Mouse (Mus musculus) adrenal gland, postnatal 36 days (tissue): ENCODE results near the gene Lce1c. TPM values are rescaled to one million over a fixed set of nuclear protein-coding genes. Genes with fewer than 3 reads are reported as not detected.

Source experiments
- DNase-seq, 2 experiments: peaks; one replicate each; pipeline ENCODE4 v3.0.0; 2021; ENCODE audit warnings: mixed read lengths in 1 of 2
- long read RNA-seq, 2 experiments: library from polyadenylated mRNA; stranded (forward); transcript quantifications; one replicate each; pipeline ENCODE4 v2.0.0; 2021; ENCODE audit warnings: borderline sequencing depth in 2 of 2
- total RNA-seq, 2 experiments: library from RNA; stranded (reverse); gene quantifications; 2 replicates each; pipeline ENCODE4 v1.2.3; 2021

The Lce1c gene
- total RNA-seq: not detected
- long read RNA-seq, experiment 1: 0 reads
- long read RNA-seq, experiment 2: 0 reads

GRCm38 (mm10) chr3:92678947-92679346 lies at the start of gene Lce1c:
TSS of gene Lce1c (plus strand) at chr3:92679247.
- DNase-seq: no peak

GRCm38 (mm10) chr3:92637745-92638652 lies 41.0 kb upstream of the Lce1c start:
- DNase-seq: no peak

DNA sequence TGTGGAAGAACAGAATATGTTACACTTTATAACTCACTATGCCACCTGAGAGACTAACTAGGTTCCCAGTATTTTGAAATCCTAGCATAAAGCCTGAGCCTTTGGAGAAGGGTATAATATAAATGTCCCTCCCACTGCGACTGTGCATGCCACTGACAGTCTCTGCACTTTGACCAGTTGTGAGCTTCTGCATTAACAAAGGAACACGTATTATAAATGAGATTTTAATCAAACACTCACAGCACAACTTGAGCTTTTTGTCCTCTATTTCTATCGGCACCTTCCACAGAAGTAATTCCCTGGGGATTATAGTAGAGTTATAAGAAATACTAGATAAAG lies 40.4 kb upstream of the Lce1c start:
- no peak for DNase-seq

- no peak for DNase-seq
These were observed 39.2 kb upstream of the Lce1c start for GRCm38 (mm10) chr3:92639854-92640253.

DNA sequence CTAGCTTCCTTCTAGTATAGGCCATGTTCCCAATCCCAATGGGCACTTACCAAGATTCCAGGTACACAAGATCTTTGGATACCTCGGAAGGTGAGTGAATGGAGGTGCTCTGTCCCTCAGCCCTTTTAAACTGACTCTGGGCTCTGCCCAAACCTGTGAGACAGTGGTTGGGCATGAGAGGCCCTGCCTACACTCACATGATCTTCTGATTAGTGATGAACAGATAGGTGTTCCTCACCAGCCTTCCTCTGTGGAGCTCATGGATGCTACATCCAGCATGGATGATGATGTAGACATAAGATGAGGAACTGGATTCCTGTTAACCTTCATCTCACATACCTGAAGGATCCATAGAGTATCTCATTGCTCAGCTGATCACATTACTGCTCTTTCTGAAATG lies 30.8 kb upstream of the Lce1c start, which contains the start of gene Lce1a1:
TSS of gene Lce1a1 (minus strand) at position 101 of the 400 bp plus-strand sequence.
- DNase-seq: no peak

GRCm38 (mm10) chr3:92656826-92657225 lies 22.2 kb upstream of the Lce1c start, which contains the start of gene Lce1b:
TSS of gene Lce1b (minus strand) at chr3:92656926.
- no peak for DNase-seq

DNA sequence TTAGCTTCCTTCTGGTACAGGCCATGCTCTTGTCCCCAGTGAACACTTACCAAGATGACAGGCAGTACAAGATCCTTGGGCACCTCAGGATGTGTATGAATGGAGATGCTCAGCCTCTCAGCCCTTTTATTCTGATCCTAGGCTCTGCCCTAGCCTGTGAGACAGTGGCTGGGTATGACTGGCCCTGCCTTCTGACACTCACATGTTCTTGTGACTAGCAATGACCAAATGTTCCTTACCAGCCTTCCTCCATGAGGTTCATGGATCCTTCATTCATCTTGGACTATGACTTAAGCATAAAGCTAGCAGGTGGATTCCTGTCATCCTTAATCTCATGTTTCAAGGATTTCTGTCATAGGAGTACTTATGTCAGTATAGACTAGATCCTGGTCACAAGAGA lies 8.8 kb upstream of the Lce1c start, which contains the start of gene Lce1a2:
TSS of gene Lce1a2 (minus strand) at position 101 of the 400 bp plus-strand sequence.
- no peak for DNase-seq

DNA sequence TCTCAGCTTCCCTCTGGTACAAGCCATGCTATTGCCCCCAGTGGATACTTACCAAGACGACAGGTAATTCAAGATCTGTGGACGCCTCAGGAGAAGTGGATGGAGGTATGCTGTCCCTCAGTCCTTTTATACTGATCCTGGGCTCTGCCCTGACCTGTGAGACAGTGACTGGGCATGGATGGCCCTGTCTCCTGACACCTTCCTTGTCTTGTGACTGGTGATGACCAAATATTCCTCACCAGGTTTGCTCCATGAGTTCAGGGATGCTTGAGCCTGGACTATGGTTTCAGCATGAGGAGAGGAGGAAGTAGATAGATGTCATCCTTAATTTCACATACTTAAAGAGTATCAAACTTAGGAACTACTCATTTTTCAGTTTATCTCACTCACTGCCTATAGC lies 8.1 kb downstream of the Lce1c start, which contains the start of gene Lce1d:
TSS of gene Lce1d (minus strand) at position 101 of the 400 bp plus-strand sequence.
- no peak for DNase-seq

DNA sequence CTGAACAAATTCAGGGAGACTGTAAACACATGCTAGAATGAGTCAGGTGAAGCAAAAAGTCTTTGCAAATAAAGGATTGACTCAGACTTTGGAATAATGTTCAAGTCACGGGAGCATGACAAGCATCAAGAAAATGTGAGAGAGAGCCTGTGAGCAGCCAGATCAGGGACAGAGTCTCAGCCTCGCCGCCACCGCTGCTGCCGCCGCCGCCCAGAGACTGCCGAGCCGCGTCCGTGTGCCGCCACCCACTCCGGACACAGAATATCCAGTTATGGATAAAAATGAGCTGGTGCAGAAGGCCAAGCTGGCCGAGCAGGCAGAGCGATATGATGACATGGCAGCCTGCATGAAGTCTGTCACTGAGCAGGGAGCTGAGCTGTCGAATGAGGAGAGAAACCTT lies 10.1 kb downstream of the Lce1c start:
- DNase-seq: peak; percentile 35 to 36

GRCm38 (mm10) chr3:92691688-92692087 lies 12.6 kb downstream of the Lce1c start:
- no peak for DNase-seq

- DNase-seq: no peak
These were observed 15.6 kb downstream of the Lce1c start for GRCm38 (mm10) chr3:92694613-92695012.

DNA sequence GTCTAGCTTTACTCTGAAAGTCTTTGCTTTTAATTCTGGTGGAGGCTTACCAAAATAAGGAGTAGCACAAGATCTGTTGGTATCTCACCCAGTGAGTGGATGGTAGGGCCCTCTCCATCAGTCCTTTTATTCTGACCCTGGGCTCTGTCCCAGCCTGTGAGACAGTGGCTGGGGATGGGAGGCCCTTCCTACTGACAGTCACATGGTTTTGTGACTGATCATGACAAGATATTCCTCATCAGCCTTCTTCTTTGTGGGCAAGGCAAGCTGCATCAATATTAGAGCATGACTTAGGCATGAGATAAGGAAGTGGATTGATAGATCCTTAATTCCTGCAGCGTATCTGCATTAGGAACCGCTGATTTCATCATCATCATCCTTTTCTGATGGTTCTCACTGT lies 29.9 kb downstream of the Lce1c start, which contains the start of gene Lce1e:
TSS of gene Lce1e (minus strand) at position 101 of the 400 bp plus-strand sequence.
- DNase-seq: no peak

DNA sequence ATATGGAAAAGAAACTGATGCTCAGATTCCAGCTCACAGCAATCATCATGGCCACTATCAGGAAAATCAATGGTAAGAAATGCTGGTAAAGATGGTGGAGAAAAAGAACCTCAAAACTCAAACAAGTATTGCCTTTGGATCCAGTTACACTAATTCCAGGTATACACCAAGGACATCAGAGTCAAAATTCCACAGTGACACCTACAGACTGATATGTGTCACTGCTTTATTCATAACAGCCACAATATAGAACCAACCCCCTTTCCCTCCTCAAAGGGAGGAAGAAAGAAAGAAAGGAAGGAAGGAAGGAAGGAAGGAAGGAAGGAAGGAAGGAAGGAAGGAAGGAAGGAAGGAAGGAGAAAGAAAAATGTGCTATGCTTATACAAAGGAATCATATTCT lies 36.1 kb downstream of the Lce1c start:
- no peak for DNase-seq

DNA sequence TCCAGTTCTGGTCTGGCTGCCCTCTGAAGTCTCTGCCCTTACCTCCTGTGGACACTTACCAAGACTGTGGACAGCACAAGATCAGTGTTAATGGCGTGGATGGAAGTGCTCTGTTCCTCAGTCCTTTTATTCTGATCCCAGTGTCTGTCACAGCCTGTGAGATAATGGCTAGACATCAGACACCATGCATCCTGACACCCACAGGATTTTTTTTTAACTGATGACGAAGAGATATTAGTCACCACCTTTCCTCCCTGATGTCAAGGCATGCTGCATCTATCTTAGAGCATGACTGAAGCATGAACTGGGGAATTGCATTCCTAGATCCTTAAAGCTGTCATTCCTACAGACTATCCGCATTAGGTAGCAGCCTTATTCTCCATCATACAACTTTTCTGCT lies 41.2 kb downstream of the Lce1c start, which contains the start of gene Lce1f:
TSS of gene Lce1f (minus strand) at position 101 of the 400 bp plus-strand sequence.
- no peak for DNase-seq

GRCm38 (mm10) chr3:92722631-92723030 lies 43.6 kb downstream of the Lce1c start:
- DNase-seq: no peak

Other genes starting within 250 kb of the Lce1c start
- 1 to 10 TPM; 6.5 to 6.6 TPM for gene Gm9774, start 249.8 kb upstream of the Lce1c start, total RNA-seq
- not detected for gene Sprr2k, start 246.7 kb upstream of the Lce1c start, total RNA-seq
- not detected for gene Sprr1b, start 240.5 kb upstream of the Lce1c start, total RNA-seq
- not detected for gene Sprr3, start 220.5 kb upstream of the Lce1c start, total RNA-seq
- not detected for gene Sprr1a, start 193.4 kb upstream of the Lce1c start, total RNA-seq
- gene Sprr4, start 178.8 kb upstream of the Lce1c start, total RNA-seq: not detected
- gene 2310046K23Rik, start 144.7 kb upstream of the Lce1c start, total RNA-seq: not detected
- not detected for gene Ivl, start 105.5 kb upstream of the Lce1c start, total RNA-seq
- gene Smcp, start 90.2 kb upstream of the Lce1c start, total RNA-seq: not detected
- not detected for gene 2210017I01Rik, start 71.8 kb upstream of the Lce1c start, total RNA-seq
- gene Lce6a, start 57.6 kb upstream of the Lce1c start, total RNA-seq: not detected
- gene Lce1a1, start 30.9 kb upstream of the Lce1c start, total RNA-seq: not detected
- not detected for gene Lce1b, start 22.3 kb upstream of the Lce1c start, total RNA-seq
- not detected for gene Lce1a2, start 8.9 kb upstream of the Lce1c start, total RNA-seq
- gene Lce1d, start 8.0 kb downstream of the Lce1c start, total RNA-seq: not detected
- not detected for gene Lce1e, start 29.8 kb downstream of the Lce1c start, total RNA-seq
- not detected for gene Lce1f, start 41.1 kb downstream of the Lce1c start, total RNA-seq
- gene Gm38119, start 59.8 kb downstream of the Lce1c start, total RNA-seq: not detected
- gene Lce1g, start 73.1 kb downstream of the Lce1c start, total RNA-seq: not detected
- not detected for gene Lce1h, start 85.8 kb downstream of the Lce1c start, total RNA-seq
- not detected for gene Lce1i, start 99.7 kb downstream of the Lce1c start, total RNA-seq
- not detected for gene Lce1j, start 111.3 kb downstream of the Lce1c start, total RNA-seq
- not detected for gene Lce1k, start 128.6 kb downstream of the Lce1c start, total RNA-seq
- gene Kprp, start 148.0 kb downstream of the Lce1c start, total RNA-seq: not detected
- not detected for gene Lce1l, start 172.0 kb downstream of the Lce1c start, total RNA-seq
- not detected for gene 2310050C09Rik, start 191.0 kb downstream of the Lce1c start, total RNA-seq
- not detected for gene Lce3a, start 247.0 kb downstream of the Lce1c start, total RNA-seq